Mouse (Mus musculus) small intestine, adult 2 months (tissue): ENCODE data around the gene Dlgap1. TPM values are rescaled to one million over a fixed set of nuclear protein-coding genes. Genes with fewer than 3 reads are reported as not detected.

Source experiments
- H3K27ac ChIP-seq: fragments of 200-500 bp; 2 replicates; pipeline ENCODE4 v1.5.1; 2012; ENCODE audit warnings: low read depth, low read length, control low read depth, inconsistent platforms; ENCODE audit not compliant: insufficient read depth
- H3K27me3 ChIP-seq: fragments of 200-500 bp; 2 replicates; pipeline ENCODE4 v1.6.1; 2012; ENCODE audit warnings: mild to moderate bottlenecking, moderate library complexity, low read length, inconsistent platforms; ENCODE audit not compliant: control insufficient read depth, insufficient read depth
- H3K36me3 ChIP-seq: fragments of 200-500 bp; 2 replicates; pipeline ENCODE4 v1.6.1; 2012; ENCODE audit warnings: mild to moderate bottlenecking, low read length, control low read depth, inconsistent platforms; ENCODE audit not compliant: control insufficient read depth, insufficient read depth
- H3K4me1 ChIP-seq: fragments of 200-500 bp; 2 replicates; pipeline ENCODE4 v1.6.1; 2012; ENCODE audit warnings: low read length, inconsistent platforms, mixed read lengths; ENCODE audit not compliant: control insufficient read depth, insufficient read depth, insufficient read length
- H3K4me3 ChIP-seq: fragments of 200-500 bp; 2 replicates; pipeline ENCODE4 v1.5.1; 2012; ENCODE audit warnings: low read depth, mild to moderate bottlenecking, control low read depth, inconsistent platforms, low read length, moderate library complexity
- CTCF ChIP-seq: fragments of 200-500 bp; IDR thresholded peaks from 2 replicates; pipeline ENCODE4 v1.5.1; 2012; ENCODE audit warnings: low read depth, mild to moderate bottlenecking, control low read depth, inconsistent platforms, low read length, moderate library complexity, mixed read lengths; ENCODE audit not compliant: insufficient replicate concordance, insufficient read length; ENCODE audit errors: extremely low read depth
- POLR2A ChIP-seq: fragments of 200-500 bp; IDR thresholded peaks from 2 replicates; pipeline ENCODE4 v1.6.1; 2012; ENCODE audit warnings: low read depth, mild to moderate bottlenecking, control low read depth, inconsistent platforms, low read length, moderate library complexity
- WGBS: fragments of 180-500 bp; shearing (Covaris S2); methylation state at CpG from one replicate; pipeline ENCODE4 v1.1.7; 2018; 5-methylcytosine and 5-hydroxymethylcytosine counted together
- polyA plus RNA-seq: library from polyadenylated mRNA; depleted of rRNA; stranded (reverse); fragments of >200 nt; gene quantifications from 2 replicates; pipeline ENCODE4 v1.2.3, GENCODE M21; 2012

Gene Dlgap1
- polyA plus RNA-seq, 1 experiment = 0.61 TPM

- TF ChIP-seq POLR2A (no peak), CTCF (no peak)
- WGBS = 80% methylated on average over 7 of the region's 7 CpGs
- Histone ChIP-seq H3K4me1 (no peaks in the 10 kb centered on the region), H3K4me3 (no peak overlapping the region), H3K27me3 (no peaks in the 10 kb centered on the region), H3K27ac (no peak overlapping the region), H3K36me3 (no peaks in the 10 kb centered on the region)
Observed at GRCm38 (mm10) chr17:70339821-70340220, 370.9 kb downstream of the Dlgap1 start.

- no peaks in the 10 kb centered on the region for H3K4me1 ChIP-seq
- no peak overlapping the region for H3K4me3 ChIP-seq
- H3K36me3 ChIP-seq = no peaks in the 10 kb centered on the region
- no peaks in the 10 kb centered on the region for H3K27me3 ChIP-seq
- 83% methylated on average over 8 of the region's 8 CpGs for WGBS
- TF ChIP-seq POLR2A (no peak), CTCF (no peak)
- no peak overlapping the region for H3K27ac ChIP-seq
Observed at GRCm38 (mm10) chr17:70341230-70341629, 372.4 kb downstream of the Dlgap1 start.

- TF ChIP-seq POLR2A (no peak), CTCF (no peak)
- H3K36me3 ChIP-seq = no peaks in the 10 kb centered on the region
- H3K4me1 ChIP-seq = no peaks in the 10 kb centered on the region
- no peaks in the 10 kb centered on the region for H3K27me3 ChIP-seq
- no peak overlapping the region for H3K4me3 ChIP-seq
- H3K27ac ChIP-seq = no peak overlapping the region
- WGBS = 59% methylated on average over 6 of the region's 6 CpGs
Observed at GRCm38 (mm10) chr17:70341920-70342319, 373.0 kb downstream of the Dlgap1 start.

GRCm38 (mm10) chr17:70347403-70347802 is 378.5 kb downstream of the Dlgap1 start:
- TF ChIP-seq POLR2A (no peak), CTCF (no peak)
- H3K36me3 ChIP-seq = no peaks in the 10 kb centered on the region
- no peaks in the 10 kb centered on the region for H3K4me1 ChIP-seq
- H3K27me3 ChIP-seq = no peaks in the 10 kb centered on the region
- 77% methylated on average over 4 of the region's 4 CpGs for WGBS
- no peak overlapping the region for H3K27ac ChIP-seq
- H3K4me3 ChIP-seq = no peak overlapping the region

- H3K4me1 ChIP-seq = no peaks in the 10 kb centered on the region
- TF ChIP-seq CTCF (no peak), POLR2A (no peak)
- H3K36me3 ChIP-seq = no peaks in the 10 kb centered on the region
- 64% methylated on average over 3 of the region's 3 CpGs for WGBS
- H3K4me3 ChIP-seq = no peak overlapping the region
- no peak overlapping the region for H3K27ac ChIP-seq
- no peaks in the 10 kb centered on the region for H3K27me3 ChIP-seq
Observed at GRCm38 (mm10) chr17:70363561-70363960, 394.7 kb downstream of the Dlgap1 start.

GRCm38 (mm10) chr17:70363971-70364370 is 395.1 kb downstream of the Dlgap1 start:
- Histone ChIP-seq H3K36me3 (no peaks in the 10 kb centered on the region), H3K4me1 (no peaks in the 10 kb centered on the region), H3K27ac (no peak overlapping the region), H3K4me3 (no peak overlapping the region), H3K27me3 (no peaks in the 10 kb centered on the region)
- no peak for TF ChIP-seq POLR2A
- no peak for TF ChIP-seq CTCF
- WGBS = 81% methylated on average over 1 of the region's 1 CpGs

- no peaks in the 10 kb centered on the region for H3K36me3 ChIP-seq
- no peak overlapping the region for H3K4me3 ChIP-seq
- H3K27ac ChIP-seq = no peak overlapping the region
- TF ChIP-seq POLR2A (no peak), CTCF (no peak)
- 40% methylated on average over 3 of the region's 3 CpGs for WGBS
- no peaks in the 10 kb centered on the region for H3K27me3 ChIP-seq
- no peaks in the 10 kb centered on the region for H3K4me1 ChIP-seq
Observed at GRCm38 (mm10) chr17:70369124-70369523, 400.3 kb downstream of the Dlgap1 start.

GRCm38 (mm10) chr17:70377020-70377419 is 408.1 kb downstream of the Dlgap1 start:
- H3K36me3 ChIP-seq = no peaks in the 10 kb centered on the region
- H3K4me3 ChIP-seq = no peak overlapping the region
- no peaks in the 10 kb centered on the region for H3K4me1 ChIP-seq
- WGBS = 65% methylated on average over 4 of the region's 4 CpGs
- TF ChIP-seq CTCF (no peak), POLR2A (no peak)
- H3K27ac ChIP-seq = no peak overlapping the region
- no peaks in the 10 kb centered on the region for H3K27me3 ChIP-seq
